Mouse (Mus musculus) kidney, adult 18-20 months (tissue): ENCODE data around the gene Eml2.
"Not testable (repeated sequence)": the region's sequence is repeated elsewhere in the genome, so short reads cannot be mapped to it uniquely, and the experiment has no call there.

Experiments
- DNase-seq: peaks from one replicate; pipeline ENCODE4 v3.0.0; 2021

The Eml2 gene

GRCm38 (mm10) chr7:19175708-19176515 is at the start of gene Eml2:
TSS of gene Eml2 (plus strand) at chr7:19176421.
- DNase-seq = no peak

GRCm38 (mm10) chr7:19127744-19128143 is 48.5 kb upstream of the Eml2 start:
- DNase-seq = no peak

GRCm38 (mm10) chr7:19129396-19129795 is 46.8 kb upstream of the Eml2 start:
- no peak for DNase-seq

- DNase-seq = no peak
Observed at GRCm38 (mm10) chr7:19130657-19131056, 45.6 kb upstream of the Eml2 start.

GRCm38 (mm10) chr7:19131324-19131848 is 44.8 kb upstream of the Eml2 start:
- DNase-seq = peak; percentile 95

GRCm38 (mm10) chr7:19136168-19136567 is 40.1 kb upstream of the Eml2 start:
- DNase-seq = no peak

GRCm38 (mm10) chr7:19136673-19137334 is 39.4 kb upstream of the Eml2 start:
- DNase-seq = no peak

GRCm38 (mm10) chr7:19137380-19137779 is 38.8 kb upstream of the Eml2 start:
- DNase-seq = peak; percentile 58

- no peak for DNase-seq
Observed at GRCm38 (mm10) chr7:19146793-19147192, 29.4 kb upstream of the Eml2 start.

- no peak for DNase-seq
Observed at GRCm38 (mm10) chr7:19147497-19148045, 28.6 kb upstream of the Eml2 start.

GRCm38 (mm10) chr7:19148180-19148874 is 27.9 kb upstream of the Eml2 start:
- DNase-seq = no peak

GRCm38 (mm10) chr7:19148875-19149541 is 27.2 kb upstream of the Eml2 start, which contains the start of gene Qpctl:
TSS of gene Qpctl (minus strand) at chr7:19149291.
- peak; percentile 98 for DNase-seq

- peak; percentile 98 for DNase-seq
Observed at GRCm38 (mm10) chr7:19149626-19150025, 26.6 kb upstream of the Eml2 start, which contains the start of gene Snrpd2. TSS of gene Snrpd2 (plus strand) at chr7:19149722.

- DNase-seq = not testable (repeated sequence)
Observed at GRCm38 (mm10) chr7:19151121-19151520, 25.1 kb upstream of the Eml2 start.

- no peak for DNase-seq
Observed at GRCm38 (mm10) chr7:19154796-19155195, 21.4 kb upstream of the Eml2 start.

- no peak for DNase-seq
Observed at GRCm38 (mm10) chr7:19155825-19156475, 20.3 kb upstream of the Eml2 start.

- DNase-seq = peak; percentile 93
Observed at GRCm38 (mm10) chr7:19157160-19157800, 18.9 kb upstream of the Eml2 start.

- no peak for DNase-seq
Observed at GRCm38 (mm10) chr7:19158601-19159000, 17.6 kb upstream of the Eml2 start.

GRCm38 (mm10) chr7:19159411-19159810 is 16.8 kb upstream of the Eml2 start:
- no peak for DNase-seq

- peak; percentile 19 for DNase-seq
Observed at GRCm38 (mm10) chr7:19160115-19160514, 16.1 kb upstream of the Eml2 start.

- DNase-seq = no peak
Observed at GRCm38 (mm10) chr7:19162928-19163327, 13.3 kb upstream of the Eml2 start.
